Mouse (Mus musculus): ENCODE measurements around the gene Lpin2.

GRCm38 (mm10) chr17:71190589-71190988 is 8.2 kb downstream of the Lpin2 start:
- TF ChIP-seq MAFK (IDR thresholded peaks at IDR 0.05; ENCODE audit: borderline replicate concordance, low read depth, low read length) (no peak), CTCF (IDR thresholded peaks at IDR 0.05 in 2 of 3, conservative IDR thresholded peaks at IDR 0.05 in 1 of 3; ENCODE audit: control insufficient read depth in 1 of 3, insufficient read depth in 1 of 3, low read depth in 2 of 3, low read length in 3 of 3, poor library complexity in 1 of 3, severe bottlenecking in 1 of 3) (no peak), EP300 (IDR thresholded peaks at IDR 0.05; ENCODE audit: low read depth in 1 of 2, low read length in 2 of 2) (no peak), ZC3H11A (IDR thresholded peaks at IDR 0.05; ENCODE audit: low read depth, low read length) (no peak), GATA1 (IDR thresholded peaks at IDR 0.05; ENCODE audit: low read depth, low read length) (no peak), RCOR1 (IDR thresholded peaks at IDR 0.05; ENCODE audit: low read depth, low read length) (no peak)
